Mouse (Mus musculus) spleen, adult 2 months (tissue): ENCODE results near the gene Rpl10a.

ENCODE experiments used
- CTCF ChIP-seq: fragments of 200-500 bp; IDR thresholded peaks from 2 replicates; pipeline ENCODE4 v1.5.1; 2011; ENCODE audit warnings: mild to moderate bottlenecking, inconsistent platforms; ENCODE audit not compliant: insufficient read depth, insufficient read length, insufficient replicate concordance; ENCODE audit errors: extremely low read depth
- POLR2A ChIP-seq: fragments of 200-500 bp; IDR thresholded peaks from 2 replicates; pipeline ENCODE4 v1.6.1; 2011; ENCODE audit warnings: low read depth, low read length, inconsistent platforms

- TF ChIP-seq CTCF (no peak), POLR2A (no peak)
Measured at GRCm38 (mm10) chr17:28305172-28305571, 23.1 kb upstream of the Rpl10a start.
